Mouse (Mus musculus) limb, embryonic 15.5 days (tissue): ENCODE measurements around the gene Bbx. TPM values are rescaled to one million over a fixed set of nuclear protein-coding genes. Genes with fewer than 3 reads are reported as not detected.

Experiments
- ATAC-seq: fragments of 200-750 bp; cut with Nextera tagmentation; 2 replicates; pipeline ENCODE4 v1.8.0; 2017; ENCODE audit warnings: low read depth, moderate TSS enrichment; ENCODE audit not compliant: insufficient number of reproducible peaks, low FRiP score, low TSS enrichment
- H3K27ac ChIP-seq: fragments of 300-500 bp; sonication (generic); 2 replicates; pipeline ENCODE4 v1.5.1; 2015; ENCODE audit warnings: moderate library complexity, mild to moderate bottlenecking, inconsistent platforms
- H3K27me3 ChIP-seq: fragments of 300-500 bp; sonication (generic); 2 replicates; pipeline ENCODE4 v1.6.1; 2015; ENCODE audit warnings: inconsistent platforms
- H3K36me3 ChIP-seq: fragments of 300-500 bp; sonication (generic); 2 replicates; pipeline ENCODE4 v1.6.1; 2015; ENCODE audit warnings: inconsistent platforms
- H3K4me1 ChIP-seq: fragments of 300-500 bp; sonication (generic); 2 replicates; pipeline ENCODE4 v1.6.1; 2015; ENCODE audit warnings: inconsistent platforms
- H3K4me2 ChIP-seq: fragments of 300-500 bp; sonication (generic); 2 replicates; pipeline ENCODE4 v1.6.1; 2015; ENCODE audit warnings: mild to moderate bottlenecking, inconsistent platforms
- H3K4me3 ChIP-seq: fragments of 300-500 bp; sonication (generic); 2 replicates; pipeline ENCODE4 v1.5.1; 2015; ENCODE audit warnings: mild to moderate bottlenecking, inconsistent platforms
- H3K9ac ChIP-seq: fragments of 300-500 bp; sonication (generic); 2 replicates; pipeline ENCODE4 v1.6.1; 2015; ENCODE audit warnings: inconsistent platforms
- H3K9me3 ChIP-seq: fragments of 300-500 bp; sonication (generic); 2 replicates; pipeline ENCODE4 v1.6.1; 2016; ENCODE audit warnings: inconsistent platforms
- WGBS: fragments of 180-500 bp; shearing (Covaris S2); methylation state at CpG from one replicate; pipeline ENCODE4 v1.1.7; 2015; 5-methylcytosine and 5-hydroxymethylcytosine counted together
- polyA plus RNA-seq: library from polyadenylated mRNA; unstranded; fragments of >200 nt; fragmentation: Nextera tagmentation; extraction: Ambion mirVana; gene quantifications from 2 replicates; pipeline ENCODE4 v1.2.1, GENCODE M21; 2015

The Bbx gene
- polyA plus RNA-seq = 40.5 and 43.0 TPM in 2 replicates

GRCm38 (mm10) chr16:50432062-50432878 is at the start of gene Bbx:
Bbx (minus strand) TSS chr16:50432390.
- Histone ChIP-seq H3K9ac (peak within 1 kb of the TSS; percentile 95), H3K9me3 (no peaks in the 10 kb centered on the region), H3K27ac (peak within 1 kb of the TSS; percentile 99), H3K27me3 (no peaks in the 10 kb centered on the region), H3K4me2 (peak within 1 kb of the TSS; percentile 96), H3K4me3 (peak within 1 kb of the TSS; percentile 92), H3K4me1 (peaks cover 12% of the 10 kb centered on the region), H3K36me3 (no peaks in the 10 kb centered on the region)
- under 1% methylated on average over 55 of the region's 55 CpGs for WGBS
- ATAC-seq = peak; percentile 97

GRCm38 (mm10) chr16:50481892-50482291 is 49.7 kb upstream of the Bbx start:
- Histone ChIP-seq H3K36me3 (no peaks in the 10 kb centered on the region), H3K27me3 (no peaks in the 10 kb centered on the region), H3K4me2 (no peak overlapping the region), H3K9me3 (no peaks in the 10 kb centered on the region), H3K9ac (no peak overlapping the region), H3K27ac (no peak overlapping the region), H3K4me3 (no peak overlapping the region), H3K4me1 (no peaks in the 10 kb centered on the region)
- WGBS = 73% methylated on average over 7 of the region's 7 CpGs
- no peak for ATAC-seq

- H3K36me3 ChIP-seq = no peaks in the 10 kb centered on the region
- no peaks in the 10 kb centered on the region for H3K4me1 ChIP-seq
- no peak overlapping the region for H3K4me3 ChIP-seq
- no peak overlapping the region for H3K4me2 ChIP-seq
- no peaks in the 10 kb centered on the region for H3K9me3 ChIP-seq
- H3K27me3 ChIP-seq = no peaks in the 10 kb centered on the region
- WGBS = 55% methylated on average over 5 of the region's 5 CpGs
- H3K9ac ChIP-seq = no peak overlapping the region
- ATAC-seq = no peak
- H3K27ac ChIP-seq = no peak overlapping the region
These were observed 49.2 kb upstream of the Bbx start for GRCm38 (mm10) chr16:50481341-50481740.

GRCm38 (mm10) chr16:50478695-50479094 is 46.5 kb upstream of the Bbx start:
- Histone ChIP-seq H3K27me3 (no peaks in the 10 kb centered on the region), H3K9me3 (no peaks in the 10 kb centered on the region), H3K4me2 (no peak overlapping the region), H3K27ac (no peak overlapping the region), H3K4me3 (no peak overlapping the region), H3K4me1 (no peaks in the 10 kb centered on the region), H3K9ac (no peak overlapping the region), H3K36me3 (no peaks in the 10 kb centered on the region)
- 100% methylated on average over 1 of the region's 1 CpGs for WGBS
- ATAC-seq = no peak

- no peaks in the 10 kb centered on the region for H3K27me3 ChIP-seq
- H3K4me1 ChIP-seq = no peaks in the 10 kb centered on the region
- no peak overlapping the region for H3K9ac ChIP-seq
- WGBS = 91% methylated on average over 6 of the region's 6 CpGs
- no peaks in the 10 kb centered on the region for H3K9me3 ChIP-seq
- no peak for ATAC-seq
- no peaks in the 10 kb centered on the region for H3K36me3 ChIP-seq
- no peak overlapping the region for H3K4me3 ChIP-seq
- no peak overlapping the region for H3K4me2 ChIP-seq
- no peak overlapping the region for H3K27ac ChIP-seq
These were observed 45.4 kb upstream of the Bbx start for GRCm38 (mm10) chr16:50477628-50478027.

GRCm38 (mm10) chr16:50462226-50462870 is 30.2 kb upstream of the Bbx start:
- 37% methylated on average over 10 of the region's 10 CpGs for whole genome bisulfite sequencing
- no peak for ATAC-seq
- no peak overlapping the region for H3K4me2 ChIP-seq

GRCm38 (mm10) chr16:50459146-50459545 is 27.0 kb upstream of the Bbx start:
- Histone ChIP-seq H3K27ac (no peak overlapping the region), H3K9ac (no peak overlapping the region), H3K4me3 (no peak overlapping the region), H3K9me3 (no peaks in the 10 kb centered on the region), H3K4me2 (no peak overlapping the region), H3K36me3 (no peaks in the 10 kb centered on the region), H3K4me1 (no peaks in the 10 kb centered on the region), H3K27me3 (no peaks in the 10 kb centered on the region)
- 47% methylated on average over 3 of the region's 3 CpGs for WGBS
- no peak for ATAC-seq

More at GRCm38 (mm10) chr16:50462226-50462870, 30.2 kb upstream of the Bbx start:
- H3K27ac ChIP-seq = no peak overlapping the region
- H3K9me3 ChIP-seq = no peaks in the 10 kb centered on the region
- no peak overlapping the region for H3K4me3 ChIP-seq
- no peaks in the 10 kb centered on the region for H3K36me3 ChIP-seq
- H3K9ac ChIP-seq = no peak overlapping the region
- H3K27me3 ChIP-seq = no peaks in the 10 kb centered on the region
- no peaks in the 10 kb centered on the region for H3K4me1 ChIP-seq

GRCm38 (mm10) chr16:50456053-50456452 is 23.9 kb upstream of the Bbx start:
- ATAC-seq = no peak
- H3K36me3 ChIP-seq = no peaks in the 10 kb centered on the region
- H3K4me1 ChIP-seq = no peaks in the 10 kb centered on the region
- no peak overlapping the region for H3K27ac ChIP-seq
- no peak overlapping the region for H3K4me3 ChIP-seq
- H3K9ac ChIP-seq = no peak overlapping the region
- 67% methylated on average over 1 of the region's 1 CpGs for WGBS
- H3K9me3 ChIP-seq = no peaks in the 10 kb centered on the region
- no peak overlapping the region for H3K4me2 ChIP-seq
- H3K27me3 ChIP-seq = no peaks in the 10 kb centered on the region

- Histone ChIP-seq H3K4me3 (no peak overlapping the region), H3K36me3 (no peaks in the 10 kb centered on the region), H3K9ac (no peak overlapping the region), H3K27ac (no peak overlapping the region), H3K4me2 (no peak overlapping the region), H3K27me3 (no peaks in the 10 kb centered on the region), H3K4me1 (no peaks in the 10 kb centered on the region), H3K9me3 (no peaks in the 10 kb centered on the region)
- no peak for ATAC-seq
- 77% methylated on average over 9 of the region's 9 CpGs for WGBS
These were observed 16.9 kb upstream of the Bbx start for GRCm38 (mm10) chr16:50449086-50449485.

GRCm38 (mm10) chr16:50445014-50445413 is 12.8 kb upstream of the Bbx start:
- Histone ChIP-seq H3K4me2 (no peak overlapping the region), H3K9ac (no peak overlapping the region), H3K9me3 (no peaks in the 10 kb centered on the region; the same call in 1 of the 2 replicates), H3K27me3 (no peaks in the 10 kb centered on the region), H3K27ac (no peak overlapping the region), H3K4me3 (no peak overlapping the region), H3K4me1 (no peaks in the 10 kb centered on the region), H3K36me3 (no peaks in the 10 kb centered on the region)
- 84% methylated on average over 6 of the region's 6 CpGs for WGBS
- ATAC-seq = no peak

- Histone ChIP-seq H3K9ac (no peak overlapping the region), H3K4me1 (no peaks in the 10 kb centered on the region), H3K27me3 (no peaks in the 10 kb centered on the region), H3K4me3 (no peak overlapping the region), H3K4me2 (no peak overlapping the region), H3K27ac (no peak overlapping the region), H3K36me3 (no peaks in the 10 kb centered on the region), H3K9me3 (no peaks in the 10 kb centered on the region; the same call in 1 of the 2 replicates)
- no peak for ATAC-seq
- WGBS = 54% methylated on average over 3 of the region's 3 CpGs
These were observed 6.6 kb upstream of the Bbx start for GRCm38 (mm10) chr16:50438816-50439215.

- Histone ChIP-seq H3K4me2 (no peak overlapping the region), H3K9ac (no peak overlapping the region), H3K9me3 (no peaks in the 10 kb centered on the region; the same call in 1 of the 2 replicates), H3K4me1 (no peaks in the 10 kb centered on the region), H3K36me3 (no peaks in the 10 kb centered on the region), H3K4me3 (no peak overlapping the region), H3K27me3 (no peaks in the 10 kb centered on the region), H3K27ac (no peak overlapping the region)
- WGBS = 85% methylated on average over 15 of the region's 15 CpGs
- no peak for ATAC-seq
These were observed 5.6 kb upstream of the Bbx start for GRCm38 (mm10) chr16:50437788-50438187.
